Mouse (Mus musculus): ENCODE data around the gene Fgfr2.

Gene Fgfr2

GRCm38 (mm10) chr7:133124701-133125485 is 1.7 kb upstream of the Fgfr2 start:
- no peak for DNase-seq (ENCODE audit: low read depth, low spot score)
- H3K36me3 ChIP-seq (ENCODE audit: control insufficient read depth, insufficient read depth, low read length, poor library complexity, severe bottlenecking): no peaks in the 10 kb centered on the region
- no peaks in the 10 kb centered on the region for H3K27me3 ChIP-seq (ENCODE audit: control insufficient read depth, insufficient read depth, low read length, poor library complexity, severe bottlenecking)

- H3K36me3 ChIP-seq (ENCODE audit: control insufficient read depth, insufficient read depth, low read length, poor library complexity, severe bottlenecking): no peaks in the 10 kb centered on the region
- DNase-seq (ENCODE audit: low read depth, low spot score): peak; percentile 31
- H3K27me3 ChIP-seq (ENCODE audit: control insufficient read depth, insufficient read depth, low read length, poor library complexity, severe bottlenecking): no peaks in the 10 kb centered on the region
Measured at GRCm38 (mm10) chr7:133123999-133124700, 1.0 kb upstream of the Fgfr2 start, which contains the start of gene Ctbp2. Gene Ctbp2 (minus strand): TSS chr7:133124354.

- no peaks in the 10 kb centered on the region for H3K27me3 ChIP-seq (ENCODE audit: control insufficient read depth, insufficient read depth, low read length, poor library complexity, severe bottlenecking)
- H3K36me3 ChIP-seq (ENCODE audit: control insufficient read depth, insufficient read depth, low read length, poor library complexity, severe bottlenecking): no peaks in the 10 kb centered on the region
- no peak for DNase-seq (ENCODE audit: low read depth, low spot score)
Measured at GRCm38 (mm10) chr7:133122379-133123243, 539 bp downstream of the Fgfr2 start.

- no peak for DNase-seq (ENCODE audit: low read depth, low spot score)
- H3K36me3 ChIP-seq (ENCODE audit: control insufficient read depth, insufficient read depth, low read length, poor library complexity, severe bottlenecking): no peaks in the 10 kb centered on the region
- no peaks in the 10 kb centered on the region for H3K27me3 ChIP-seq (ENCODE audit: control insufficient read depth, insufficient read depth, low read length, poor library complexity, severe bottlenecking)
Measured at GRCm38 (mm10) chr7:133121661-133122378, 1.3 kb downstream of the Fgfr2 start.

DNA sequence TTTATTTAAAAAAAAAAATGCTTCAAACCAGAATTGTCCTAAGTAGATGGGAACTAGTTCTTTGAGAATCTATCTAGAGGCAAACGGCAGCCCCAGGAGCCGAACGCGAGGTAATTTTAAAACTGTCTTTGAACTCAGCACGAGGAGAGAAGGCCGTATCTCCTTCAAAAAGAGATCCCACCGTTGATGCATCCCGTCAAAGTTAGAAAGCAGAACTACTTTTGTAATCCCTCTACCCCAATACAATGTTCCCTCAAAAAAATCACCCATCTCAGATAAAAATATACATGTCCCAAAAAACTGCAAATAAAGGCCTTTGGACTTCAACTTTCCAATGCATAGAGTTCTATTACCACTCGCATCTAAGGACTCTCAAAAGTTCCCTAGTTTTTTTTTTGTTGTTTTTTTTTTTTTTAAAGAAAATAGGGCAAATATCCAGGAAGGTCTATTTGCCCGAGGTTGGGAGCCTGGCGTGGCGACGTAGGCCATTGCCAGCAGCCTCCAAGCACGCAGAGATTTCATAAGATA is 2.0 kb downstream of the Fgfr2 start:
- Histone ChIP-seq H3K27me3 (ENCODE audit: control insufficient read depth, insufficient read depth, low read length, poor library complexity, severe bottlenecking) (no peaks in the 10 kb centered on the region), H3K36me3 (ENCODE audit: control insufficient read depth, insufficient read depth, low read length, poor library complexity, severe bottlenecking) (no peaks in the 10 kb centered on the region)
- DNase-seq (ENCODE audit: low read depth, low spot score): no peak

- no peaks in the 10 kb centered on the region for H3K36me3 ChIP-seq (ENCODE audit: control insufficient read depth, insufficient read depth, low read length, poor library complexity, severe bottlenecking)
- DNase-seq (ENCODE audit: low read depth, low spot score): no peak
- H3K27me3 ChIP-seq (ENCODE audit: control insufficient read depth, insufficient read depth, low read length, poor library complexity, severe bottlenecking): no peaks in the 10 kb centered on the region
Measured at GRCm38 (mm10) chr7:133120221-133120751, 2.9 kb downstream of the Fgfr2 start.

DNA sequence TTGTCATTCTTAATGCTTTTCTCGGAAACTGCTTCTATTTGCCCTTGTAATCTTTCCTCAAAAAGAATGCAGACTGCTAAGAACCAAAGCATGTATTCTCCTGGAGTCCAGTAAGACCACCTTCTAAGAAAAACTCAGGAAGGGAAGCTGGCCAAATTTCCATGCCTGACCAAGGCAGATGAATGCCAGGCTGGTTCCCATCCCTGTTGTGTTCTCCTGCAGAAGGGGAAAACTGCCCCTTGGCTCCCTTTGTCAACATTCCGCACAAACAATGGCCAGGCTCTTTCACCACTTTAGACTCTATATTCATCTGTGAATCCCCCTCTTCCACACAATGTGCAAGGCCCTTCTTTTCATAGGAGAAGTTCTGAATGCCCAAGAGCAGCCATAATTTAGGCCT is 5.3 kb downstream of the Fgfr2 start:
- Histone ChIP-seq H3K36me3 (ENCODE audit: control insufficient read depth, insufficient read depth, low read length, poor library complexity, severe bottlenecking) (no peaks in the 10 kb centered on the region), H3K27me3 (ENCODE audit: control insufficient read depth, insufficient read depth, low read length, poor library complexity, severe bottlenecking) (no peaks in the 10 kb centered on the region)
- no peak for DNase-seq (ENCODE audit: low read depth, low spot score)

DNA sequence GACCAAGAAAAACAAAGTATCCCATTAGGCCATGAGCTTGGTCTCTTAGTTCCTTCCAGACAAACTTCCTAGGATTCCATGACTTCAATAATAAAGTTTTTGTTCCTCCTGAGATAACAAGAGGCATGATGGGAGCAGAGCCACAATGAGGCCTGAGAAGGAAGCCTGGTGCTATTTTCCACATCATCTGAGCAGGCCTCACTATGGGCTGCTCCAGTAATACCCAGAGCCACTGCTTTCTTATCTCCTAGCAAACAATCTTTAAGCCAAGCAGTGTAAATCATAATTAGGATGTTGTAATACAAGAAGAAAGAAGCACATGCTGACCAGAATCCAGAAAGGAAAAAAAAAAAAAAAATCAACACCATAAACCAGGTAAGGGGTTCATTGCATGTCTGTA is 6.6 kb downstream of the Fgfr2 start:
- DNase-seq (ENCODE audit: low read depth, low spot score): no peak
- Histone ChIP-seq H3K36me3 (ENCODE audit: control insufficient read depth, insufficient read depth, low read length, poor library complexity, severe bottlenecking) (no peaks in the 10 kb centered on the region), H3K27me3 (ENCODE audit: control insufficient read depth, insufficient read depth, low read length, poor library complexity, severe bottlenecking) (no peaks in the 10 kb centered on the region)

GRCm38 (mm10) chr7:133115886-133116285 is 7.3 kb downstream of the Fgfr2 start:
- no peak for DNase-seq (ENCODE audit: low read depth, low spot score)
- Histone ChIP-seq H3K36me3 (ENCODE audit: control insufficient read depth, insufficient read depth, low read length, poor library complexity, severe bottlenecking) (no peaks in the 10 kb centered on the region), H3K27me3 (ENCODE audit: control insufficient read depth, insufficient read depth, low read length, poor library complexity, severe bottlenecking) (no peaks in the 10 kb centered on the region)

DNA sequence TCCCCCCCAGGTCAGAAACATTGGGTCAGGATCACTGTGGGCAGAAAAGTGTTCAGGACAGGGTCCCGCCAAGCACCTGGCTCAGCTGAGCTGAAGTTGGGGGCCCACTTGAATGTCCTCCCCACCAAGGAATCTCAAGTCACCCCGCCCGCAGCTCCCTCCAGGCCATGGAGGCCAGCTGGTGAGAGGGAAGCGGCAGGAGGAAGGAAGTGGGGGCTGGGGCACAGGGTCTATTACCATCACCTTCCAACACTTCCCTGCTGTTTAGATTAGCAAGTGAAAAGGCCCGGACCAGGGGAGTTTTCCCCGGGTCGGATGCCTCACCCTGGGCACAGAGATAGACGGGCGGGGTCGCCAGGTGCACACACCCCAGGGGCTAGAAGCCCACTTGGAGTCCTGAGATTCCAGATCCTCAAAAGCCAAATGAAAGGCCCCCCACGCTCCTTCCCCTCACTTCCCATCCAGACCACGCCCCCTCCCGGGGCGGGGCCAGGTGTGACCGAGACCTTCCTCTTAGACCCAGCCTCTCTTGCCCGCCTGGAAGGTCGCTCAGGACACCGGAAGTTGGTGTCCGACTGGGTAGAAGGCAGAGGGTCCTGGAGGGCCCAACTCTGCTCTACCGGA is 8.2 kb downstream of the Fgfr2 start:
- DNase-seq (ENCODE audit: low read depth, low spot score): no peak
- H3K27me3 ChIP-seq (ENCODE audit: control insufficient read depth, insufficient read depth, low read length, poor library complexity, severe bottlenecking): no peaks in the 10 kb centered on the region
- H3K36me3 ChIP-seq (ENCODE audit: control insufficient read depth, insufficient read depth, low read length, poor library complexity, severe bottlenecking): no peaks in the 10 kb centered on the region

- H3K36me3 ChIP-seq (ENCODE audit: control insufficient read depth, insufficient read depth, low read length, poor library complexity, severe bottlenecking): no peaks in the 10 kb centered on the region
- H3K27me3 ChIP-seq (ENCODE audit: control insufficient read depth, insufficient read depth, low read length, poor library complexity, severe bottlenecking): no peaks in the 10 kb centered on the region
- DNase-seq (ENCODE audit: low read depth, low spot score): no peak
Measured at GRCm38 (mm10) chr7:133113185-133113895, 9.8 kb downstream of the Fgfr2 start.

DNA sequence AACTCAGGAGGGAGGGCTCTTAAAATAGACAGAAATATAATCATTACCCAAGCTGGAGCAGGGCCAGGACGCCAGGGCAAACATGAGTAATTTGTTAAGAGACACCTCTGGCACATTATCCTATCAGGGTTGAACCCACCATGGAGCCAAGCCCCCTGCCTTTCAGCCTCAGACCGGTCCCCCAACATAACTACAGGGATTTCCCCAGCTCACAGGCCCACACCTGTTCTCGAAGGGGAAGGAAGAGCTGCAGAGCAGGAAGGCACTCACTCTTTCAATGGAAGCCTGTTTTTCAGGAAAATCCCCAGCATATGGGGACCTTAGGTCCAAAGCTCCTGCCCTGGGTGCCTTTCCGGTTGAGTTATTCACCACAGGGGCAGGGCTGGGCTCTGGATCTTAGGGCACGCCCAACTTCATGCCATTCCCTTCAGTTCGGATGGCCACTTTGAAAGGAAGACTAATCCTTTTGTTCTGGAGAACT is 10.8 kb downstream of the Fgfr2 start:
- Histone ChIP-seq H3K27me3 (ENCODE audit: control insufficient read depth, insufficient read depth, low read length, poor library complexity, severe bottlenecking) (no peaks in the 10 kb centered on the region), H3K36me3 (ENCODE audit: control insufficient read depth, insufficient read depth, low read length, poor library complexity, severe bottlenecking) (no peaks in the 10 kb centered on the region)
- DNase-seq (ENCODE audit: low read depth, low spot score): no peak

DNA sequence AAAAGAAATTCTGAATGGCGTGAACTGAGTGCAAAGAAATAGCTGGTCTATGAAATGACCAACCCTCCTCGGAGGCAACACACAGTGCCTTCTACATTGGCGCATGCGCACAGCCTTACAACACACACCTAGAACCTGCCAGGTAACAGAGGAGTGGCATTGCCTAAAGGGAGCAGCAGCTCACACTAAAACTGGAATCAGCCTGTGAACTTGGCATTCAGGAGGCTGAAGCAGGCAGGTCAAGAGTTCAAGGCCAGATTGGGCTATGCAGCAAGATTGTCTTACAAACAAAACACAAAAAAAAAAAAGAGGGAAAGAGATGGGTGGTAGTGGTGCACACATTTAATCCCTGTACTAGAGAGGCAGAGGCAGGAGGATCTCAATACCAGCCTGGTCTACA is 13.7 kb downstream of the Fgfr2 start:
- no peaks in the 10 kb centered on the region for H3K36me3 ChIP-seq (ENCODE audit: control insufficient read depth, insufficient read depth, low read length, poor library complexity, severe bottlenecking)
- H3K27me3 ChIP-seq (ENCODE audit: control insufficient read depth, insufficient read depth, low read length, poor library complexity, severe bottlenecking): no peaks in the 10 kb centered on the region
- no peak for DNase-seq (ENCODE audit: low read depth, low spot score)
